Mouse (Mus musculus): ENCODE results near the gene Ccdc141. TPM values are rescaled to one million over a fixed set of nuclear protein-coding genes. Genes with fewer than 3 reads are reported as not detected.
"Not testable (repeated sequence)": the region's sequence is repeated elsewhere in the genome, so short reads cannot be mapped to it uniquely, and the experiment has no call there.

Ccdc141 gene
- total RNA-seq, 2 experiments from 2014 or later, result 26.7 to 35.0 TPM

- intact Hi-C loops (cut with DNase I; ENCODE audit: low total_unique reads), result loop anchor here (10.0 kb wide), 1 partner anchor 119 kb away; no protein-coding TSS in a partner anchor
- DNase-seq, result no peak
These were observed 85.1 kb downstream of the Ccdc141 start for GRCm38 (mm10) chr2:77085313-77085712.

GRCm38 (mm10) chr2:77084629-77085028 lies 85.8 kb downstream of the Ccdc141 start:
- intact Hi-C loops (cut with DNase I; ENCODE audit: low total_unique reads), result loop anchor here (10.0 kb wide), 1 partner anchor 120 kb away; no protein-coding TSS in a partner anchor
- no peak for DNase-seq

GRCm38 (mm10) chr2:77081156-77081555 lies 89.3 kb downstream of the Ccdc141 start:
- intact Hi-C loops (cut with DNase I; ENCODE audit: low total_unique reads), result loop anchor here (10.0 kb wide), 1 partner anchor 124 kb away; no protein-coding TSS in a partner anchor
- DNase-seq, result no peak

GRCm38 (mm10) chr2:77080657-77081056 lies 89.8 kb downstream of the Ccdc141 start:
- intact Hi-C loops (cut with DNase I; ENCODE audit: low total_unique reads), result loop anchor here (10.0 kb wide), 1 partner anchor 124 kb away; no protein-coding TSS in a partner anchor
- no peak for DNase-seq

- DNase-seq, result no peak
- intact Hi-C loops (cut with DNase I; ENCODE audit: low total_unique reads), result no loop called here
These were observed 91.7 kb downstream of the Ccdc141 start for GRCm38 (mm10) chr2:77078746-77079145.

- DNase-seq, result no peak
- intact Hi-C loops (cut with DNase I; ENCODE audit: low total_unique reads), result no loop called here
These were observed 96.1 kb downstream of the Ccdc141 start for GRCm38 (mm10) chr2:77074373-77074772.

GRCm38 (mm10) chr2:77073930-77074329 lies 96.5 kb downstream of the Ccdc141 start:
- no peak for DNase-seq
- intact Hi-C loops (cut with DNase I; ENCODE audit: low total_unique reads), result no loop called here

GRCm38 (mm10) chr2:77065294-77065693 lies 105.1 kb downstream of the Ccdc141 start:
- intact Hi-C loops (cut with DNase I; ENCODE audit: low total_unique reads), result no loop called here
- no peak for DNase-seq

GRCm38 (mm10) chr2:77061871-77062270 lies 108.6 kb downstream of the Ccdc141 start:
- intact Hi-C loops (cut with DNase I; ENCODE audit: low total_unique reads), result no loop called here
- DNase-seq, result no peak

GRCm38 (mm10) chr2:77059596-77059995 lies 110.8 kb downstream of the Ccdc141 start:
- no peak for DNase-seq

GRCm38 (mm10) chr2:77056367-77056766 lies 114.1 kb downstream of the Ccdc141 start:
- intact Hi-C loops (cut with DNase I; ENCODE audit: low total_unique reads), result no loop called here
- no peak for DNase-seq

More at GRCm38 (mm10) chr2:77059596-77059995, 110.8 kb downstream of the Ccdc141 start:
- intact Hi-C loops (cut with DNase I; ENCODE audit: low total_unique reads), result no loop called here

- intact Hi-C loops (cut with DNase I; ENCODE audit: low total_unique reads), result no loop called here
- DNase-seq, result no peak
These were observed 127.5 kb downstream of the Ccdc141 start for GRCm38 (mm10) chr2:77042912-77043311.

- intact Hi-C loops (cut with DNase I; ENCODE audit: low total_unique reads), result no loop called here
- DNase-seq, result no peak
These were observed 130.8 kb downstream of the Ccdc141 start for GRCm38 (mm10) chr2:77039683-77040082.

GRCm38 (mm10) chr2:77039281-77039680 lies 131.2 kb downstream of the Ccdc141 start:
- no peak for DNase-seq
- intact Hi-C loops (cut with DNase I; ENCODE audit: low total_unique reads), result no loop called here

- intact Hi-C loops (cut with DNase I; ENCODE audit: low total_unique reads), result no loop called here
- peak; percentile 24 for DNase-seq
These were observed 133.2 kb downstream of the Ccdc141 start for GRCm38 (mm10) chr2:77037211-77037610.

- peak; percentile 15 for DNase-seq
- intact Hi-C loops (cut with DNase I; ENCODE audit: low total_unique reads), result no loop called here
These were observed 136.3 kb downstream of the Ccdc141 start for GRCm38 (mm10) chr2:77034112-77034511.

GRCm38 (mm10) chr2:77033322-77034060 lies 136.9 kb downstream of the Ccdc141 start:
- intact Hi-C loops (cut with DNase I; ENCODE audit: low total_unique reads), result no loop called here
- DNase-seq, result no peak

- intact Hi-C loops (cut with DNase I; ENCODE audit: low total_unique reads), result no loop called here
- DNase-seq, result no peak
These were observed 149.8 kb downstream of the Ccdc141 start for GRCm38 (mm10) chr2:77020649-77021048.

- DNase-seq, result no peak
- intact Hi-C loops (cut with DNase I; ENCODE audit: low total_unique reads), result no loop called here
These were observed 152.7 kb downstream of the Ccdc141 start for GRCm38 (mm10) chr2:77017735-77018134.

- DNase-seq; intact Hi-C loops (cut with DNase I; ENCODE audit: low total_unique reads): not testable (repeated sequence)
These were observed 157.0 kb downstream of the Ccdc141 start for GRCm38 (mm10) chr2:77013449-77013848.

GRCm38 (mm10) chr2:77011981-77012380 lies 158.5 kb downstream of the Ccdc141 start:
- no peak for DNase-seq

More at GRCm38 (mm10) chr2:77011981-77012380, 158.5 kb downstream of the Ccdc141 start:
- intact Hi-C loops (cut with DNase I; ENCODE audit: low total_unique reads), result no loop called here
